ENCODE assay signal across 9 mouse cellular contexts in the genomic region with DNA sequence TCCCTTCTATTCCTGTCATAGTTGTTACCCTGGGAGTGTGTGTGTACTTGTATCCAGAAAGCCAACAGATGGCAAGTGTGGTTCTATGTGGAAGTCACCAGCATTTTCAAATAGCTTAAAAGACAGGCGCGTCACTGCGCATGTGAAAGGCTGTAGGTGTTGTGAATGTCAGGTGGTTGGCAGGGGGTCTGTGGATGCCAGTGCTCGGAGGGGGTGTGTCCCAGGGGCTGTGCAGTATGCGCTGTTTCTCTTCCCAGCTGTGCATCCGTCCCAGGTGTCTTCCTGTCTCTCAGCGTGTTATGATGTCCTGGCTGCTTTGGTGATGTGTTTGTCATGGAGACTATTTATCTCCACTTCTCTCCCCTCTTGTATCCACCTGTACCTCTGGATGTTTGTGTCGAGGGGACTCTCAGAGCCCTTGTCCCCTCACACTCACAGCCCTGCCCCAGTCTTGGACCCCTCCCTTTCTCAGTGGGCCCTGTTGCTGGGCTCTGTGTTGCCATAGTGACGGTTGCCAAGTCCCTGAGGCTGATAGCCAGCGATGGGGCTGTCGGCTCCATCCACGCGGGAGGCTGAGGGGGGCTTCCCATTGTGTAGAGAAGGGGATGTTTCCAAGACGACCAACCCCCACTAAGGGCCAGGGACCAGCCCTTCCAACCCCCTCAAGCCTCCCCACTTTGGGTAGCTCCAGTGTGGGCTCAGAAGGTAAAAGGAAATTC. TPM values are rescaled to one million over a fixed set of nuclear protein-coding genes. Genes with fewer than 3 reads are reported as not detected.
DNase-seq lines count a peak whose midpoint lies in the region; ATAC-seq and TF ChIP-seq lines count a peak whose summit lies in the region.
"Had no signal": no experiment of that assay in that cellular context is flagged by ENCODE, and none has a peak within 500 bp of the region (broad histone marks: within the 10 kb centered on the region; RNA-seq: fewer than 3 reads in every experiment).

No protein-coding gene starts in this region.

- no peak for DNase-seq in stomach, postnatal 0 days (ENCODE audit: low spot score)
- no peak for DNase-seq in lung, postnatal 10 days
- DNase-seq in cerebellum, adult 11 months = no peak
- DNase-seq in ovary, postnatal 36 days (ENCODE audit: low spot score) = no peak
- no peak for DNase-seq in kidney, postnatal 10 days

- no peak for TF ChIP-seq CTCF in stomach, postnatal 0 days (IDR thresholded peaks at IDR 0.05; ENCODE audit: low read depth)

- no peaks in the 10 kb centered on the region for H3K27me3 ChIP-seq in stomach, embryonic 16.5 days (ENCODE audit: control insufficient read depth, insufficient read depth, low read length)
- no peaks in the 10 kb centered on the region for H3K27me3 ChIP-seq in stomach, postnatal 0 days (ENCODE audit: control insufficient read depth, insufficient read depth, low read length)
- no peaks in the 10 kb centered on the region; the same call in 1 of the 2 replicates for H3K27me3 ChIP-seq in hindbrain, embryonic 13.5 days
- H3K27me3 ChIP-seq in midbrain, embryonic 13.5 days = no peaks in the 10 kb centered on the region; the same call in 1 of the 2 replicates

- H3K27ac ChIP-seq in stomach, embryonic 16.5 days (ENCODE audit: low read length) = no peak overlapping the region; the same call in 1 of the 2 replicates
- H3K27ac ChIP-seq in stomach, postnatal 0 days (replicated peaks) = no peak overlapping the region
- peak overlapping the region; percentile 96 for H3K27ac ChIP-seq in hindbrain, embryonic 13.5 days
- H3K27ac ChIP-seq in midbrain, embryonic 13.5 days = peak overlapping the region; percentile 96
- H3K27ac ChIP-seq: liver, embryonic 15.5 days had no signal

- H3K4me3 ChIP-seq in stomach, embryonic 16.5 days (replicated peaks; ENCODE audit: low read length) = no peak overlapping the region
- H3K4me3 ChIP-seq in stomach, postnatal 0 days (ENCODE audit: low read depth, low read length) = no peak overlapping the region
- H3K4me3 ChIP-seq in hindbrain, embryonic 13.5 days = peak overlapping the region; percentile 15; the same call in 1 of the 2 replicates
- H3K4me3 ChIP-seq in midbrain, embryonic 13.5 days (replicated peaks) = peak overlapping the region; percentile 18
- H3K4me3 ChIP-seq: liver, embryonic 15.5 days had no signal

- H3K4me2 ChIP-seq in stomach, embryonic 16.5 days (ENCODE audit: low read depth, low read length) = no peak overlapping the region
- H3K4me2 ChIP-seq in stomach, postnatal 0 days (replicated peaks; ENCODE audit: low read depth) = no peak overlapping the region
- H3K4me2 ChIP-seq in hindbrain, embryonic 13.5 days = peak overlapping the region; percentile 49
- peak overlapping the region; percentile 52 for H3K4me2 ChIP-seq in midbrain, embryonic 13.5 days (replicated peaks)
- H3K4me2 ChIP-seq: liver, embryonic 15.5 days had no signal

- WGBS in stomach, embryonic 16.5 days = 23% methylated on average over 14 of the region's 14 CpGs
- WGBS in stomach, postnatal 0 days = 24% methylated on average over 14 of the region's 14 CpGs
- WGBS in hindbrain, embryonic 13.5 days = 10% methylated on average over 14 of the region's 14 CpGs
- WGBS in midbrain, embryonic 13.5 days = 10% methylated on average over 14 of the region's 14 CpGs

- H3K4me1 ChIP-seq in stomach, embryonic 16.5 days (ENCODE audit: control insufficient read depth, insufficient read depth, low read length) = 0 out of 2 replicates have a peak, but pooled peaks cover 2% of the 10 kb centered on the region
- no peaks in the 10 kb centered on the region for H3K4me1 ChIP-seq in stomach, postnatal 0 days (replicated peaks; ENCODE audit: control insufficient read depth, insufficient read depth)
- H3K4me1 ChIP-seq in hindbrain, embryonic 13.5 days (replicated peaks) = peaks cover 79% of the 10 kb centered on the region
- H3K4me1 ChIP-seq in midbrain, embryonic 13.5 days (replicated peaks) = peaks cover 86% of the 10 kb centered on the region

- ATAC-seq in stomach, embryonic 16.5 days (ENCODE audit: insufficient read depth, low FRiP score) = peak; percentile 15; the same call in 1 of the 2 replicates
- ATAC-seq in stomach, postnatal 0 days (ENCODE audit: low FRiP score, low TSS enrichment) = no peak
- peak; percentile 83 for ATAC-seq in hindbrain, embryonic 13.5 days (ENCODE audit: low FRiP score)
- peak; percentile 89 for ATAC-seq in midbrain, embryonic 13.5 days

- no peak for TF ChIP-seq EP300 in stomach, postnatal 0 days (optimal IDR thresholded peaks at IDR 0.05)

- H3K36me3 ChIP-seq in stomach, embryonic 16.5 days (ENCODE audit: control insufficient read depth, insufficient read depth, low read length) = no peaks in the 10 kb centered on the region
- H3K36me3 ChIP-seq in stomach, postnatal 0 days (ENCODE audit: control insufficient read depth, insufficient read depth, low read length) = no peaks in the 10 kb centered on the region
- peaks cover 16% of the 10 kb centered on the region for H3K36me3 ChIP-seq in hindbrain, embryonic 13.5 days
- peaks cover 26% of the 10 kb centered on the region for H3K36me3 ChIP-seq in midbrain, embryonic 13.5 days
- H3K36me3 ChIP-seq: liver, embryonic 15.5 days had no signal

- no peaks in the 10 kb centered on the region for H3K9me3 ChIP-seq in stomach, embryonic 16.5 days (replicated peaks; ENCODE audit: control insufficient read depth, low read length)
- H3K9me3 ChIP-seq in stomach, postnatal 0 days (ENCODE audit: control insufficient read depth, low read length) = no peaks in the 10 kb centered on the region
- H3K9me3 ChIP-seq in hindbrain, embryonic 13.5 days = no peaks in the 10 kb centered on the region
- no peaks in the 10 kb centered on the region for H3K9me3 ChIP-seq in midbrain, embryonic 13.5 days
- H3K9me3 ChIP-seq: liver, embryonic 15.5 days had no signal

- H3K9ac ChIP-seq in stomach, embryonic 16.5 days (ENCODE audit: low read length) = no peak overlapping the region
- H3K9ac ChIP-seq in stomach, postnatal 0 days (ENCODE audit: low read length) = no peak overlapping the region
- H3K9ac ChIP-seq in hindbrain, embryonic 13.5 days = peak overlapping the region; percentile 67
- peak overlapping the region; percentile 59 for H3K9ac ChIP-seq in midbrain, embryonic 13.5 days (replicated peaks)
- H3K9ac ChIP-seq: liver, embryonic 15.5 days had no signal

RNA-seq across cellular contexts. Expression of a gene that starts 3.9 kb away (rescaled TPM):
- polyA plus RNA-seq in stomach, embryonic 16.5 days (2015; fragmentation: Nextera tagmentation; extraction: Ambion mirVana) = 0.54 and 0.69 TPM in 2 replicates
- polyA plus RNA-seq in stomach, postnatal 0 days (2015; fragmentation: Nextera tagmentation; extraction: Ambion mirVana) = 0.38 and 0.39 TPM in 2 replicates
- 2.1 and 2.7 TPM in 2 replicates for polyA plus RNA-seq in hindbrain, embryonic 13.5 days (2015; fragmentation: Nextera tagmentation; extraction: Ambion mirVana)
- polyA plus RNA-seq in midbrain, embryonic 13.5 days (2015; fragmentation: Nextera tagmentation; extraction: Ambion mirVana) = 2.2 and 2.7 TPM in 2 replicates

RNA-seq across cellular contexts. Expression of a gene that starts 7.2 kb away (rescaled TPM):
- polyA plus RNA-seq in stomach, embryonic 16.5 days (2015; fragmentation: Nextera tagmentation; extraction: Ambion mirVana) = 7.2 and 7.3 TPM in 2 replicates
- polyA plus RNA-seq in stomach, postnatal 0 days (2015; fragmentation: Nextera tagmentation; extraction: Ambion mirVana) = 3.9 and 4.4 TPM in 2 replicates
- polyA plus RNA-seq in hindbrain, embryonic 13.5 days (2015; fragmentation: Nextera tagmentation; extraction: Ambion mirVana) = 90.1 and 92.0 TPM in 2 replicates
- polyA plus RNA-seq in midbrain, embryonic 13.5 days (2015; fragmentation: Nextera tagmentation; extraction: Ambion mirVana) = 95.0 and 130 TPM in 2 replicates

RNA-seq across cellular contexts. Expression of a gene that starts 27.3 kb away (rescaled TPM):
- 19.3 and 21.6 TPM in 2 replicates for polyA plus RNA-seq in stomach, embryonic 16.5 days (2015; fragmentation: Nextera tagmentation; extraction: Ambion mirVana)
- 8.7 and 9.0 TPM in 2 replicates for polyA plus RNA-seq in stomach, postnatal 0 days (2015; fragmentation: Nextera tagmentation; extraction: Ambion mirVana)
- polyA plus RNA-seq in hindbrain, embryonic 13.5 days (2015; fragmentation: Nextera tagmentation; extraction: Ambion mirVana) = 23.0 and 24.2 TPM in 2 replicates
- 24.5 and 26.9 TPM in 2 replicates for polyA plus RNA-seq in midbrain, embryonic 13.5 days (2015; fragmentation: Nextera tagmentation; extraction: Ambion mirVana)

RNA-seq across cellular contexts. Expression of a gene that starts 27.4 kb away (rescaled TPM):
- polyA plus RNA-seq in stomach, embryonic 16.5 days (2015; fragmentation: Nextera tagmentation; extraction: Ambion mirVana) = 118 and 120 TPM in 2 replicates
- 45.0 and 51.4 TPM in 2 replicates for polyA plus RNA-seq in stomach, postnatal 0 days (2015; fragmentation: Nextera tagmentation; extraction: Ambion mirVana)
- polyA plus RNA-seq in hindbrain, embryonic 13.5 days (2015; fragmentation: Nextera tagmentation; extraction: Ambion mirVana) = 76.3 and 78.1 TPM in 2 replicates
- 84.2 and 93.4 TPM in 2 replicates for polyA plus RNA-seq in midbrain, embryonic 13.5 days (2015; fragmentation: Nextera tagmentation; extraction: Ambion mirVana)

RNA-seq across cellular contexts. Expression of a gene that starts 53.0 kb away (rescaled TPM):
- 9.5 and 10.4 TPM in 2 replicates for polyA plus RNA-seq in stomach, embryonic 16.5 days (2015; fragmentation: Nextera tagmentation; extraction: Ambion mirVana)
- 5.3 and 7.2 TPM in 2 replicates for polyA plus RNA-seq in stomach, postnatal 0 days (2015; fragmentation: Nextera tagmentation; extraction: Ambion mirVana)
- 27.6 and 29.7 TPM in 2 replicates for polyA plus RNA-seq in hindbrain, embryonic 13.5 days (2015; fragmentation: Nextera tagmentation; extraction: Ambion mirVana)
- 23.2 and 24.3 TPM in 2 replicates for polyA plus RNA-seq in midbrain, embryonic 13.5 days (2015; fragmentation: Nextera tagmentation; extraction: Ambion mirVana)

Comparison
In these comparisons a context has a peak if more than half of its experiments do, and no peak if none do; other contexts are left out.
1. H3K27ac ChIP-seq: peak in hindbrain, embryonic 13.5 days (single experiment) and midbrain, embryonic 13.5 days (single experiment); none in stomach, embryonic 16.5 days (single experiment) and stomach, postnatal 0 days (single experiment).
2. H3K4me2 ChIP-seq: peak in hindbrain, embryonic 13.5 days (single experiment) and midbrain, embryonic 13.5 days (single experiment); none in stomach, embryonic 16.5 days (single experiment) and stomach, postnatal 0 days (single experiment).
3. H3K4me3 ChIP-seq: peak in hindbrain, embryonic 13.5 days (single experiment) and midbrain, embryonic 13.5 days (single experiment); none in stomach, embryonic 16.5 days (single experiment) and stomach, postnatal 0 days (single experiment).
4. H3K9ac ChIP-seq: peak in hindbrain, embryonic 13.5 days (single experiment) and midbrain, embryonic 13.5 days (single experiment); none in stomach, embryonic 16.5 days (single experiment) and stomach, postnatal 0 days (single experiment).
5. RNA of a gene that starts 7.2 kb away (polyA plus RNA-seq): 95.0 to 130 TPM in midbrain, embryonic 13.5 days and 90.1 to 92.0 TPM in hindbrain, embryonic 13.5 days; 7.2 to 7.3 TPM in stomach, embryonic 16.5 days and 3.9 to 4.4 TPM in stomach, postnatal 0 days; every median in the first group is over 10 times any median in the second.